Mouse (Mus musculus) cerebellum, adult 2 months (tissue): Measurements from ENCODE around the gene Nt5dc3.

ENCODE experiments used
- CTCF ChIP-seq: fragments of 200-500 bp; IDR thresholded peaks from 2 replicates; pipeline ENCODE4 v1.5.1; 2011; ENCODE audit warnings: low read depth, mild to moderate bottlenecking, control low read depth, low read length, moderate library complexity, borderline replicate concordance; ENCODE audit not compliant: insufficient read depth
- POLR2A ChIP-seq: fragments of 200-500 bp; IDR thresholded peaks from 2 replicates; pipeline ENCODE4 v1.6.1; 2011; ENCODE audit warnings: low read length, control low read depth, borderline replicate concordance; ENCODE audit not compliant: insufficient read depth

GRCm38 (mm10) chr10:86815133-86815532 lies 36.3 kb downstream of the Nt5dc3 start:
- TF ChIP-seq CTCF (no peak), POLR2A (no peak)
